Mouse (Mus musculus) forebrain, postnatal 0 days (tissue): ENCODE results near the gene Gm38394. TPM values are rescaled to one million over a fixed set of nuclear protein-coding genes. Genes with fewer than 3 reads are reported as not detected.

ENCODE experiments used
- ATAC-seq: fragments of 200-750 bp; cut with Nextera tagmentation; 2 replicates; pipeline ENCODE4 v1.8.0; 2017; ENCODE audit warnings: mild to moderate bottlenecking, moderate library complexity
- DNase-seq: peaks from one replicate; pipeline ENCODE4 v3.0.0-alpha.2; 2015
- H3K27ac ChIP-seq: fragments of 300-500 bp; sonication (generic); 2 replicates; pipeline ENCODE4 v1.5.1; 2014; ENCODE audit warnings: low read depth, mild to moderate bottlenecking, antibody characterized with exemption, low read length, moderate library complexity, mixed read lengths
- H3K27me3 ChIP-seq: fragments of 300-500 bp; sonication (generic); 2 replicates; pipeline ENCODE4 v1.6.1; 2014; ENCODE audit warnings: mild to moderate bottlenecking, low read length, mixed read lengths; ENCODE audit not compliant: insufficient read depth
- H3K36me3 ChIP-seq: fragments of 300-500 bp; sonication (generic); 2 replicates; pipeline ENCODE4 v1.6.1; 2014; ENCODE audit warnings: mild to moderate bottlenecking, moderate library complexity; ENCODE audit not compliant: insufficient read depth
- H3K4me1 ChIP-seq: fragments of 300-500 bp; sonication (generic); 2 replicates; pipeline ENCODE4 v1.6.1; 2014; ENCODE audit warnings: antibody characterized with exemption; ENCODE audit not compliant: insufficient read depth
- H3K4me2 ChIP-seq: fragments of 300-500 bp; sonication (generic); 2 replicates; pipeline ENCODE4 v1.6.1; 2014; ENCODE audit warnings: low read depth, mild to moderate bottlenecking, moderate library complexity
- H3K4me3 ChIP-seq: fragments of 300-500 bp; sonication (generic); 2 replicates; pipeline ENCODE4 v1.5.1; 2014; ENCODE audit warnings: low read depth, low read length, mixed read lengths
- H3K9ac ChIP-seq: fragments of 300-500 bp; sonication (generic); 2 replicates; pipeline ENCODE4 v1.6.1; 2014; ENCODE audit warnings: mild to moderate bottlenecking
- H3K9me3 ChIP-seq: fragments of 300-500 bp; sonication (generic); 2 replicates; pipeline ENCODE4 v1.6.1; 2016; ENCODE audit warnings: low read length
- CTCF ChIP-seq: sonication (generic); IDR thresholded peaks from 2 replicates; pipeline ENCODE4 v1.5.1; 2016; ENCODE audit warnings: antibody characterized with exemption, control low read depth, low read depth
- WGBS: fragments of 180-500 bp; shearing (Covaris S2); extraction: QIAGEN DNeasy Blood & Tissue Kit; methylation state at CpG from one replicate; pipeline ENCODE4 v1.1.7; 2014; 5-methylcytosine and 5-hydroxymethylcytosine counted together
- polyA plus RNA-seq: library from polyadenylated mRNA; unstranded; fragments of >200 nt; fragmentation: Nextera tagmentation; extraction: Ambion mirVana; gene quantifications from 2 replicates; pipeline ENCODE4 v1.2.1, GENCODE M21; 2015
- total RNA-seq: library from RNA; depleted of rRNA; stranded (reverse); fragments of >200 nt; gene quantifications from 2 replicates; pipeline ENCODE4 v1.2.3, GENCODE M21; 2014

Gm38394 gene
- total and polyA plus RNA-seq, 2 experiments from 2014 or later, result 1.4 to 10.0 TPM

DNA sequence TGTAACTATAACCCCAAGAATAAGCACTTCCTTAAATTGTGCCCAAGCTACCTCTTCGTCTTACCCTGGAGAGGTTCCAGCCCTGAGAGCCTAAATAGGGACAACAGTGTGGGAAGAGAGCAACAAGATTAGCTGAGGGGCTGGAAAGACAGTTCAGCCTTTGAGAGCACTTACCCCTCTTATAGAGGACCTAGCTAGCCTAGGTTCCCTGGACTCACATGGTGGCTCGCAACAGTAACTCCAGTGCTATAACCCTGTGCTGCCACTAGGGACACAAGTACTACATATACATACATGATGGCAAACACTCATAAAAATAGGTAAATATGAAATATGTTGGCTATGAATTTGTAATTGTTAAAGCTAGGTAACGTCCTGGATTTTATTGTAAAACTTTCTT is 47.3 kb downstream of the Gm38394 start:
- 82% methylated on average over 3 of the region's 3 CpGs for WGBS
- no peak overlapping the region for H3K27ac ChIP-seq
- H3K27me3 ChIP-seq, result no peaks in the 10 kb centered on the region
- peaks cover 10% of the 10 kb centered on the region; the same call in 1 of the 2 replicates for H3K36me3 ChIP-seq
- H3K4me2 ChIP-seq, result no peak overlapping the region
- DNase-seq (no peak), ATAC-seq (no peak)
- no peaks in the 10 kb centered on the region for H3K9me3 ChIP-seq
- H3K4me1 ChIP-seq, result no peaks in the 10 kb centered on the region
- no peak overlapping the region for H3K9ac ChIP-seq
- TF ChIP-seq CTCF, result peak; percentile 49
- no peak overlapping the region for H3K4me3 ChIP-seq

DNA sequence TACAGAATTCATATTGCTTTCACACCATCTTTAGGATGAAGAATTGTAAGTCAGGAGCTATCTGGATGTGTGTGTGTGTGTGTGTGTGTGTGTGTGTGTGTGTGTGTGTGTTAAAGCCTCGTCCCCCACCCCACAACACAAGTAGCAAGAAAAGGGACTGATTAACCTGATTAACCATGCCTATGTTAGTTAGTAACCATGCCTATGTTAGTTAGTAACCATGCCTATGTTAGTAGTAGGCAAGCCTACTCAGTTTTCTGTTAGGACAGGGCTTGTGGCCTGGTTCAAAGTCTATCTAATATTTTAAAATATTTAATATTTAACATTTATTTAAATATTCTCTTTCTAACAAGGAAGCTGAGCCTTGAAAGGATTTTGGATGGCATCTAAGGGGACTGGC is 49.7 kb downstream of the Gm38394 start:
- no peaks in the 10 kb centered on the region for H3K27me3 ChIP-seq
- no peaks in the 10 kb centered on the region for H3K9me3 ChIP-seq
- ATAC-seq (no peak), DNase-seq (no peak)
- H3K4me2 ChIP-seq, result no peak overlapping the region
- WGBS, result 75% methylated on average over 1 of the region's 1 CpGs
- H3K27ac ChIP-seq, result no peak overlapping the region
- peaks cover 16% of the 10 kb centered on the region for H3K36me3 ChIP-seq
- no peaks in the 10 kb centered on the region for H3K4me1 ChIP-seq
- no peak overlapping the region for H3K4me3 ChIP-seq
- TF ChIP-seq CTCF, result no peak
- H3K9ac ChIP-seq, result no peak overlapping the region

DNA sequence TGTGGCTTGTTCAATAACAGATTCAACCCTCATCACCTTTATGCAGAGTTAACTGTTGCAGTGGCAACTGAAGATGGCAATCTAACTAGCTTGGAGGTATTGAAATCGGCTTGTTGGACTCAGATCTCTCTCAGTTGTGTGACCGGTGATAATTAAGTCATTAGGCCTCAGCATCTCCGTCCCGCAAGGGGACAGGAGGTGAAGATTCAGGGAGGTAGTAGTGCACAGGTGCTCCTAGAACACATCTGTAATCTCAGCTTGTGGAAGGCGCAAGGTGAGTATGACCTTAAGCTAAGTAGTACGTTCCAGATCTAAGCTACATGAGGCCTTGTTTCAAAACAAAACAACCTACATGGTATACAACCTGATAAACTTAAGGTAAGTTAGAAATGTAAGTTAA is 50.5 kb downstream of the Gm38394 start:
- 54% methylated on average over 6 of the region's 6 CpGs for WGBS
- Histone ChIP-seq H3K9ac (no peak overlapping the region), H3K27ac (no peak overlapping the region), H3K4me1 (no peaks in the 10 kb centered on the region), H3K4me2 (no peak overlapping the region), H3K9me3 (no peaks in the 10 kb centered on the region), H3K36me3 (peaks cover 22% of the 10 kb centered on the region), H3K27me3 (no peaks in the 10 kb centered on the region), H3K4me3 (no peak overlapping the region)
- ATAC-seq (no peak), DNase-seq (no peak)
- TF ChIP-seq CTCF, result no peak

DNA sequence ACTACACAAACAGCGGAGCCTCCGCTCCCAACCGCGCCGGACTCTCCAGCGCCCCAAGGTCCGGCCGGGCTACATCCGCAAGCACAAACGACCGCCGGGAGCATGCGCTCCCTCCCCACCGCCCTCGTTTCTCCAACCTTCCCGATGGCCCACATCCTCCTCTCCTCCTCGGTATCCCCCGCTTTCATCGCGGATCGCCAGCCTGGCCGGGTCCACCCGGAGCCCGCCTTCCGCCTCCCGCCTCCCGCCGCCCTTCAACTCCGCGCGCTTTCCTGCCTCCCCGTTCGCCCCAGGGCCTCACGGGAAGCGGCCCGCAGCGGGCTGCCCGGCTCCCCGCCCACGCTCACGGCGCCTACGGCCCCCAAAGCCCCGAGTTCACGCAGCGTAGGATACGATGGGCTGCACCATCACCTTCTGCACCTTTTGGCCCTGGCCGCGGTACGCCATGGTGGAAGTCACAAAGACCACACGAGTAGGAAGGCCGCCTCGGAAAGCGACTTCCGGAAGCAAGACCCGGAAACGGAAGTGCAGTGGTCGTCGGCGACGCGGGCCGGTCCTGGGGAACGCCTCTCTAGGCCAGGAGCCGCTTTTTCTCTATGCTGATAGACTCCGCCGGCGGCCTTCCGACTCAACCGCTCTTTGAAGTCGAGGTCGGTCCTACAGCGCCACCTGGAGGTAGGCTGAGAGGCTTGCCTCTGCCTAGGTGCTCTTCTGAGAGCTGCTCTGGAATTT is 51.2 kb downstream of the Gm38394 start, which contains the start of gene Snrpe:
TSS of gene Snrpe (minus strand) at position 521 of the 732 bp plus-strand sequence.
- H3K4me1 ChIP-seq, result no peaks in the 10 kb centered on the region
- peak; percentile 99 for ATAC-seq
- peaks cover 29% of the 10 kb centered on the region for H3K36me3 ChIP-seq
- WGBS, result 1% methylated on average over 72 of the region's 73 CpGs
- peak; percentile 99 for DNase-seq
- H3K27ac ChIP-seq, result peak within 1 kb of the TSS; percentile 89
- TF ChIP-seq CTCF, result peak; percentile 99
- H3K4me3 ChIP-seq, result peak within 1 kb of the TSS; percentile 98
- peak within 1 kb of the TSS; percentile 94 for H3K9ac ChIP-seq
- peak within 1 kb of the TSS; percentile 51 for H3K4me2 ChIP-seq
- no peaks in the 10 kb centered on the region for H3K27me3 ChIP-seq
- H3K9me3 ChIP-seq, result no peaks in the 10 kb centered on the region

DNA sequence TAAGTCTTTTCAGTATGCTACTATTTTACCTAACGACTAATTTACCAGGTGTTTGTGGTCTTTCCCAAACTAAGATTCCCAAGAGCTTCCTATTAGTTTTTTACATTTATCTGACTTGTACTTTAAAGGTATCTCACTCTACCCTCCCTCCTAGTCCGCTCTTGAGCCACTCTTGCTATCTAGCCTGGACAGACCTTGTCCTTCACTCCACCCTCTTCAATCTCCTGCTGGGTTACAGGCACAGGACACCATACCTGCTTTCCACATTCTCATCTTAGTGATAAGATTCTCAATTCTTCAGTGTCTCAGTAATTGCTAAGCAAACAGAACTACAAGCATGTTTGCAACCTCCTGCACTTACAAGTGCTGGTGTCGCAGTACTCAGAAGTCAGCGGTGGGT is 57.9 kb downstream of the Gm38394 start:
- H3K4me3 ChIP-seq, result no peak overlapping the region
- H3K36me3 ChIP-seq, result peaks cover 61% of the 10 kb centered on the region
- no peak for TF ChIP-seq CTCF
- DNase-seq (no peak), ATAC-seq (no peak)
- no peak overlapping the region for H3K27ac ChIP-seq
- WGBS, result 95% methylated on average over 4 of the region's 4 CpGs
- H3K9ac ChIP-seq, result no peak overlapping the region
- no peaks in the 10 kb centered on the region for H3K27me3 ChIP-seq
- no peak overlapping the region for H3K4me2 ChIP-seq
- no peaks in the 10 kb centered on the region for H3K4me1 ChIP-seq
- H3K9me3 ChIP-seq, result no peaks in the 10 kb centered on the region

DNA sequence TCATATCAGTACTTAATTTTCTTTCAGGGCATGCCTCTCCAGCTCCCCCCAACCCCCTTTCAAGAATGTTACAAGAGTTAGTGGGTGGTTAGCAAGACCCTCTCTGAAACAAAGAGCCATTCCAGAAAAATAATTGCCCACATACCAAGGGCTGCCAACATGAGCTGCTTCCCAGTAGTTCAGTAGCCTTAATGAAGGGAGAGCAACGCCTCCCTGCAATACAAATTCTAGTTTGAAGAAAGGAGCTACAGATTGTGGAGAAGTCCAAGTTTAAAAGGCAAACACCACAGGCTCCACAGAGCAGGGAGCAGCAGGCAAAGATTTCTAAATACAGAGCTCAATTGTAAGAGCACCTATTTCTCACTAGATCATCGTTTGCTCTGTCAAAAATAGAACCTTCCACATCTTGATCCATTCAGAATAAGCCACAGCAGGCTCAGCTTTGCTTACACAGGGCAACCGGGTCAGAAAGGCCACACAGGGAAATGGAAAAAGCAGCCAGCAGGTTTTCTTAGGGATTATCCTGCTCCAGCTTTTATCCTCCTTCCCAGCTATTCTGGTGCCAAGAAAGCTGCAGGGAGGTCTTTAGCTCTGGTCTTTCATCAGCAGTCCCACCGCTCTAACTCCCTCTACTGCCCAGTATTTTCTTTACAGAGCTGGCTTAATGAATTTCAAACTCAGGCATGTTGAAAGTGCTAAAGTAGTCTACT is 64.7 kb downstream of the Gm38394 start:
- TF ChIP-seq CTCF, result peak; percentile 61
- Histone ChIP-seq H3K9me3 (no peaks in the 10 kb centered on the region), H3K27me3 (no peaks in the 10 kb centered on the region), H3K36me3 (peaks cover 1% of the 10 kb centered on the region; the same call in 1 of the 2 replicates), H3K9ac (no peak overlapping the region), H3K4me2 (no peak overlapping the region), H3K27ac (0 out of 2 replicates have a peak overlapping the region, but pooled peaks have one; percentile 23), H3K4me1 (no peaks in the 10 kb centered on the region), H3K4me3 (no peak overlapping the region)
- ATAC-seq (peak; percentile 86), DNase-seq (peak; percentile 75)
- WGBS, result under 1% methylated on average over 4 of the region's 4 CpGs

DNA sequence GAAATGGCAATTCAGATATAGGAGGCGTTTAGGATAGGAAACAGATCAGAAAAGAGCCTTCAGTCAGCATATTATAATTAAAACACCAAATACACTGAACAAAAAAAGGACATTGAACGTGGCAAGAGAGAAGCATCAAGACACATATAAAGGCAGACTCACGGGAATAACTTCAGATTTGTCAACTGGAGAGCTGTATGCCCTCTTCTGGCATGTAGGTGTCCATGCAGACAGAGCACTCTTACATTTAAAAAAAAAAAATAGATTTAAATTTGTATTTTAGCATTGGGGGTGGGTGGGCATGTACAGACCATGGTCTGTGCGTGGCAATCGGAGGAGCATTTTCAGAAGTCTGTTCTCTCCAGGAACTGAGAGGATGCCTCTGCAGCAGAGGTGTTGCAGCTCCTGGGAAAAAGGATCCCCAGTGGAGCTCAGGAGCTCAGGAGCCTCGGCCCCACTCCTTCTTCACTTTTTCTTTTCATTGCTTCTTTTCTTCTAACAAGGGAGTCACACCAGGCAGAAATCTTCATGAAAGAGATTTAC is 75.1 kb downstream of the Gm38394 start:
- no peak overlapping the region for H3K4me3 ChIP-seq
- H3K4me2 ChIP-seq, result no peak overlapping the region
- H3K27me3 ChIP-seq, result no peaks in the 10 kb centered on the region
- no peaks in the 10 kb centered on the region for H3K36me3 ChIP-seq
- no peak for ATAC-seq
- WGBS, result 70% methylated on average over 6 of the region's 6 CpGs
- DNase-seq, result no peak
- peak; percentile 47 for TF ChIP-seq CTCF
- H3K4me1 ChIP-seq, result no peaks in the 10 kb centered on the region
- H3K27ac ChIP-seq, result no peak overlapping the region
- H3K9me3 ChIP-seq, result no peaks in the 10 kb centered on the region
- no peak overlapping the region for H3K9ac ChIP-seq
